Mouse (Mus musculus) hindbrain, embryonic 13.5 days (tissue): Measurements from ENCODE around the gene Sppl2b. TPM values are rescaled to one million over a fixed set of nuclear protein-coding genes. Genes with fewer than 3 reads are reported as not detected.

Experiments used
- ATAC-seq: fragments of 200-750 bp; cut with Nextera tagmentation; 2 replicates; pipeline ENCODE4 v1.8.0; 2017; ENCODE audit warnings: moderate TSS enrichment; ENCODE audit not compliant: low FRiP score
- H3K27ac ChIP-seq: fragments of 300-500 bp; sonication (generic); 2 replicates; pipeline ENCODE4 v1.5.1; 2015; ENCODE audit warnings: inconsistent platforms, mild to moderate bottlenecking, moderate library complexity
- H3K27me3 ChIP-seq: fragments of 300-500 bp; sonication (generic); 2 replicates; pipeline ENCODE4 v1.6.1; 2015; ENCODE audit warnings: mild to moderate bottlenecking, inconsistent platforms
- H3K36me3 ChIP-seq: fragments of 300-500 bp; sonication (generic); 2 replicates; pipeline ENCODE4 v1.6.1; 2015; ENCODE audit warnings: mild to moderate bottlenecking, inconsistent platforms
- H3K4me1 ChIP-seq: fragments of 300-500 bp; sonication (generic); replicated peaks from 2 replicates; pipeline ENCODE4 v1.6.1; 2015; ENCODE audit warnings: inconsistent platforms
- H3K4me2 ChIP-seq: fragments of 300-500 bp; sonication (generic); 2 replicates; pipeline ENCODE4 v1.6.1; 2015; ENCODE audit warnings: inconsistent platforms, mild to moderate bottlenecking, moderate library complexity
- H3K4me3 ChIP-seq: fragments of 300-500 bp; sonication (generic); 2 replicates; pipeline ENCODE4 v1.5.1; 2015; ENCODE audit warnings: mild to moderate bottlenecking, inconsistent platforms
- H3K9ac ChIP-seq: fragments of 300-500 bp; sonication (generic); 2 replicates; pipeline ENCODE4 v1.6.1; 2015; ENCODE audit warnings: mild to moderate bottlenecking, inconsistent platforms
- H3K9me3 ChIP-seq: fragments of 300-500 bp; sonication (generic); 2 replicates; pipeline ENCODE4 v1.6.1; 2016; ENCODE audit warnings: inconsistent platforms
- WGBS: fragments of 180-500 bp; shearing (Covaris S2); methylation state at CpG from one replicate; pipeline ENCODE4 v1.1.7; 2015; 5-methylcytosine and 5-hydroxymethylcytosine counted together
- polyA plus RNA-seq: library from polyadenylated mRNA; unstranded; fragments of >200 nt; fragmentation: Nextera tagmentation; extraction: Ambion mirVana; gene quantifications from 2 replicates; pipeline ENCODE4 v1.2.1, GENCODE M21; 2015

Gene Sppl2b
- polyA plus RNA-seq, 1 experiment from 2014 or later = 63.6 TPM

DNA sequence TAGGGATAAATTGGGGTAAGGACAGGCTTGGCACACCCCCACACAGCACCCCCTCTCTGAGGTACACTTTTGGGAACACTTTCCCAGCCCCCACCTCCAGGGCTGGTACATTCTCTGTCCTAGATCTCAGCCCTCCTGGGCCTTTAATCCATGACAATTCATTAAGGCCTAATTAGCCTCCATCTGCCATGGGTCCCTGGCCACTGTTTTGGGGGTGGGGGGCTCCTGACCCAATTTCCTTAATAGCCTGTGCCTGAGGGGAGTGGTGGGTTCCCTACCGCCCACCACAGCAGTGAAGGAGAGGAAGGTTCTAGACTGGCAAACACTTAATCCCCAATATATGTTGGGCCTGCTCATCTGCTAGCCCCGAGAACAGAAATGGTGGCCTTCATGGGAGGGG lies 13.4 kb upstream of the Sppl2b start:
- Histone ChIP-seq H3K36me3 (no peaks in the 10 kb centered on the region), H3K4me2 (no peak overlapping the region), H3K9ac (no peak overlapping the region), H3K4me3 (no peak overlapping the region), H3K27ac (no peak overlapping the region), H3K27me3 (peaks cover 71% of the 10 kb centered on the region), H3K9me3 (no peaks in the 10 kb centered on the region), H3K4me1 (peaks cover 18% of the 10 kb centered on the region)
- no peak for ATAC-seq
- WGBS = 76% methylated on average over 2 of the region's 2 CpGs

DNA sequence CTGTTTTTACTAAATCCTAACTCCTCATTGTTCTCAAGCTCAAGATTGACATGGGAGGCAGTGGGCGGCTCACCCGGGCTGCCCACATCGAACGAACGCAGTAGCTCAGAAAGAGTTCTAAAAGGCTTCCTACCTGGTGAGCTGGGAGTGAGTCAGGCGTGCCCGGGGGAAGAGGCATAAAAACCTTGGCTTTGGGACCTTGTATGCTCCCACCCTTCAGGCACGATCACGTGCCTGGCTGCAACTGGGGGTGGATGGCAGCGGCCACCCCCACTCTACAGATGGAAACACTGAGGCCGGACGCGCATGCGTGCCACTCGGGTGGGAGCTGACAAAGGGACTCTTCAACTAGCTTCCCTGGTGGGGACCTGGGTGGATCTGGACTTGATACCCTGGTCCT lies 12.7 kb upstream of the Sppl2b start:
- WGBS = 83% methylated on average over 15 of the region's 15 CpGs
- no peak overlapping the region for H3K4me2 ChIP-seq
- H3K27ac ChIP-seq = no peak overlapping the region
- H3K9me3 ChIP-seq = no peaks in the 10 kb centered on the region
- no peak for ATAC-seq
- H3K9ac ChIP-seq = no peak overlapping the region
- H3K4me1 ChIP-seq = peaks cover 18% of the 10 kb centered on the region
- no peak overlapping the region for H3K4me3 ChIP-seq
- H3K36me3 ChIP-seq = no peaks in the 10 kb centered on the region
- peaks cover 65% of the 10 kb centered on the region for H3K27me3 ChIP-seq

DNA sequence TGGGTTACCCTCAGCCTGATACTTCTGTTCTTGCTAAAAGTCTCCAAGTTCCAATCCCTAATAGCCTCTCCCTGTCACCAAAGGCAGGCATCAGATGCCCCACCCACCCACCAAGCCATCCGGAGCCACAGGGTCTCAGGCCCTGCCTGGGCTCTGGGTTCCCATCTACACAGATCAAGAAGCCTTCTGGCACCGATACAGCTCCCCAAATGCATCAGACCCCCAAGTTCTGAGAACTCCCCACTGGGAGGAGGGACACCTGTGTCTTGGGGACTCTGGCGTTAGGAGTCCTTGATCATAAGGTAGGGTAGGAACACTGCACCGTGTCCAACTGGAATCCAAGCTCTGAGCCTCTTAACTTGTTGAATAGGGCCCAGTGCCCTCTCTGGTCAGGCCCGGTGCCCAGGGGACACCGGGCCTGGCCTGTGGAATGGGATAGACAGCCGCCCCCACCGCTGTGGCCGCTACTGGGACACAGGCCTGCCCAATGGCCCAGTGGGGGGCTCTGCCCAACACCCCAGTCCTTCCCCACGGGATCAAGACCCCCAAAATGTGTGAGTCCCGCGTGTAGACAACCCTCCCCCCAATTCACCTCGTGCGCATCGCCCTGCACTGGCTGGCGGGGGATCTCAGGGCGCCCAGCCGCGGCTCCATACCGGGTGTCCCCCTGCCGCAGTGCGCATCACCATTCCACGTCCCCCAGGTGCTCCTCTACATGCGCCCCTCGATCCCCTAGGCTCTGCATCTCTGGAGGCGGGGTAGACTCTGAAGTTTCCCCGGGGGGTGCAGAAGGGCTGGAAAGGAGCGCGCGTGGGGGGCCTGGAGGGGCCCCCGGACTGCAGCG lies 11.8 kb upstream of the Sppl2b start:
- peaks cover 57% of the 10 kb centered on the region for H3K27me3 ChIP-seq
- WGBS = 9% methylated on average over 32 of the region's 32 CpGs
- no peaks in the 10 kb centered on the region for H3K9me3 ChIP-seq
- H3K27ac ChIP-seq = no peak overlapping the region
- H3K4me3 ChIP-seq = peak overlapping the region; percentile 52
- peak overlapping the region; percentile 82 for H3K9ac ChIP-seq
- peak overlapping the region; percentile 76 for H3K4me2 ChIP-seq
- peaks cover 18% of the 10 kb centered on the region for H3K4me1 ChIP-seq
- H3K36me3 ChIP-seq = no peaks in the 10 kb centered on the region
- peak; percentile 19; the same call in 1 of the 2 replicates for ATAC-seq

DNA sequence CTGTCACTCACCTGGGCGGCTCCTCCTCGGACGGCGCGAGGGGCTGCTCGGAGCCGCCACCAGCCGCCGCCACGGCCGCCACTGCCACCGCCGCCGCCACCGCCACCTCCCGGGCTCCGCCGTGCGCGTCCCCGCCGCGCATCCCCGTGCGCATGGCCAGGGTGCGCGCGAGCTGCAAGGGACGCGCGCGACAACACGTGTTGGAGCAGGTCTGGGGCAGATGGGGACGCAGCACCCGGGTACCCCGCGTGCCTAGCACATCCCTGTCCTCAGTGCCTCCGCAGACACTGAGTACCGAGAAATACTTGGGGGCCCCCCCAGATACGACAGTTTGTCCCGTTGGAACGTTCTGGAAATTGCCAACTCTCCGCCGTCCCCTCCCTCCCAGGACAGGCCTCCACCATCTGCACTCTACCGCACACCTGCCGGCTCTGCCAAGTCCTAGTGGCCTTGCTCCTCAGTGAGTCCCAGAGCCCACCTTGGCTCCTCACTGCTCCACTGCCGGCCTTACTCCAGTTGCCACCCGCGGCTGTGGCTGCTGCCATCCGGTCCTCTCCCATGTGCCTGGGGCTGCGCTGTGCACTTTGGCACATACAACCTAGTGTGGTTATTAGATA lies 11.0 kb upstream of the Sppl2b start, which contains the start of gene Lingo3:
TSS of gene Lingo3 (minus strand) at position 109 of the 617 bp plus-strand sequence.
- Histone ChIP-seq H3K4me3 (peak within 1 kb of the TSS; percentile 52), H3K9me3 (no peaks in the 10 kb centered on the region), H3K36me3 (no peaks in the 10 kb centered on the region), H3K9ac (peak within 1 kb of the TSS; percentile 82), H3K4me2 (peak within 1 kb of the TSS; percentile 76), H3K4me1 (peaks cover 18% of the 10 kb centered on the region), H3K27me3 (peaks cover 57% of the 10 kb centered on the region), H3K27ac (no peak within 1 kb of the TSS)
- ATAC-seq = peak; percentile 75
- 6% methylated on average over 41 of the region's 51 CpGs for WGBS

DNA sequence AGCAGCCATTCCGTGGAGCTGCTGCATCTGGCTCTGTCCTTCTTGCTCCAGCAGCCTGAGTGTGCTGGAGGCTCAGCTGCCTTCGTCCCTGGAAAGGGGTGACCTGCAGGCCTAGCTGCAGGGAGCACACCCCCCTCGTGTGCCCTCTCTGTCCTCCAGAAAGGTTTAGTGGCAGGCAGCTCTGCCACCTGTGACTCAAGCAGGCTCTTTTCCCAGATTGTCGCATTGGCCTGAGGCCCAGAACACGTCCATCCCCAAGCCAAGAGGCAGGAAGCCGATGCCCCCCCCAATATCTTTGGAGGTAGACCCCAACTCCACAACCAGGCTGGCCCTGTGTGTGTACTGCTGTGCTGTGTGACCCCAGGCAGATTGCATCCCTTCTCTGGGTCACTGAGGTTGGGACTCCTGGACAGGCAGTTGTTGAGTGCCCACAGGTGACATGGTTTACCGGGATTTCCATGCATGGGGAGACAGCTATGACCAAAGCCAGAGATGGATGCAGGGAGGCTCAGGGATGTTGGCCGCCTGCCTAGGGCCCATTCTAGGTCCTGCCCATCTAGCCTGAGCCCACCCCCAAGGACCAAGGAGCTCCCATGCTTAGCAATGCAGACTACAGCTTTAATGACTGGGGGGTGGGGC lies 9.9 kb upstream of the Sppl2b start:
- Histone ChIP-seq H3K27me3 (peaks cover 57% of the 10 kb centered on the region), H3K4me2 (no peak overlapping the region), H3K4me3 (no peak overlapping the region), H3K9me3 (no peaks in the 10 kb centered on the region), H3K27ac (no peak overlapping the region), H3K9ac (no peak overlapping the region), H3K4me1 (peaks cover 18% of the 10 kb centered on the region), H3K36me3 (peaks cover 3% of the 10 kb centered on the region)
- 65% methylated on average over 8 of the region's 8 CpGs for WGBS
- ATAC-seq = no peak

DNA sequence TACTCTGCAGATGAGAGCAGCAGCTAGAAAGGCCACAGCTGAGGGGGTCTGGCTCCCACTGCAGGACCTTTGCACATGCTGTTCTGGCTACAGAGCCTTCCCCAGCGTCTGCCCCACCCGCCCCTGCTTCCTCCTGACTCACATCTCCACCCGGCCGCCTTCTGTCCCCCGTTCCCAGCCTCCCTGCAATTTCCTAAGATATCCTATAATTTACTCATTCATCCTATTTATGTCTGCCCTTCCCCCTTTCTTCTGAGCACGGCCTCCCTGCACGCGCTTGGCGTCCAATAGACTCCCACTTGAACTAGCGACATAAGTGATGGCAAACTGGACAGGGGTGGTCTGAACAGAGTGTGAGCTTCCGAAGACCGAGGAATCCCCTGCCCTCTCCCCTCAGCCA lies 9.3 kb upstream of the Sppl2b start:
- no peak overlapping the region for H3K4me2 ChIP-seq
- H3K9me3 ChIP-seq = no peaks in the 10 kb centered on the region
- ATAC-seq = no peak
- peaks cover 18% of the 10 kb centered on the region for H3K4me1 ChIP-seq
- H3K27me3 ChIP-seq = peaks cover 57% of the 10 kb centered on the region
- H3K4me3 ChIP-seq = no peak overlapping the region
- 78% methylated on average over 12 of the region's 12 CpGs for WGBS
- peaks cover 8% of the 10 kb centered on the region for H3K36me3 ChIP-seq
- H3K27ac ChIP-seq = no peak overlapping the region
- H3K9ac ChIP-seq = no peak overlapping the region

DNA sequence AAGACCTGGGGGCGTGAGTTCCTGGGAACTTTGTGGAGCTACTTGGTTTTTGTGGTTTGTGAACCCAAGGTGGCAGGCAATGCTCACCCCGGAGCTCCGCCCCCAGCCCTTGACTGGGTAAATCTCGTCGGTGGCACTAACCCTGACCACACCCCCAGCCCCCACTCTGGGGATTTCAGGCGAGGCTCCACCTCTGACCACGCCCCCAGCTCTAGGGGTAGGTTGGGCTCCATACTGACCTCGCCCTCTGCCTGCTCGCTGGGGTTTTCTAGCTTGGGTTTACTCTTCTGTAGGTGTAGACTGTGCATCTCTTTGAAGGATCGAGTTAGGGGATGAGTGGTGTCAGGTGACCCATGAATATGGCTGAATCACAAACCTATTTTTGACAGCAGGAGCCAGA lies 6.5 kb upstream of the Sppl2b start:
- no peak for ATAC-seq
- H3K27ac ChIP-seq = no peak overlapping the region
- 15% methylated on average over 10 of the region's 10 CpGs for WGBS

DNA sequence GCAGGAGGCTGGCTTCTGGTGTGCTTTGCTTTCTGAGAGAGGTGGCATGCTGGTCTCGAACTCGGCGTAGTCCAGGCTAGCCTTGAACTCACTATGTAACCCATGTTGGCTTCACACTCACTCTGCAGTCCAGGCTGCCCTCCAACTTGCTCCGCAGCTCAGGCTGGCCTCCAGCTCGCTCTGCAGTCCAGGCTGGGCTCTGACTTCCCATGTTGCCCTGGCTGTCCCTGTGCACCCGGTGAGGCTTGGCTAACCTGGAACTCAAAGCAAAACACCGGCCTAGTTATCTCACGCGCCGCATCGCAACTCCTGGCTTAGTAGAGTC lies 636 bp downstream of the Sppl2b start:
- no peaks in the 10 kb centered on the region for H3K9me3 ChIP-seq
- H3K36me3 ChIP-seq = peaks cover 25% of the 10 kb centered on the region
- H3K9ac ChIP-seq = peak overlapping the region; percentile 95
- H3K27me3 ChIP-seq = no peaks in the 10 kb centered on the region
- peak overlapping the region; percentile 64 for H3K27ac ChIP-seq
- ATAC-seq = no peak
- peak overlapping the region; percentile 100 for H3K4me2 ChIP-seq
- WGBS = 23% methylated on average over 11 of the region's 11 CpGs
- peak overlapping the region; percentile 95 for H3K4me3 ChIP-seq
- H3K4me1 ChIP-seq = peaks cover 48% of the 10 kb centered on the region

More for the DNA sequence above, 6.5 kb upstream of the Sppl2b start:
- Histone ChIP-seq H3K36me3 (peaks cover 33% of the 10 kb centered on the region), H3K9me3 (no peaks in the 10 kb centered on the region), H3K27me3 (peaks cover 31% of the 10 kb centered on the region), H3K4me2 (no peak overlapping the region), H3K4me3 (no peak overlapping the region), H3K9ac (no peak overlapping the region), H3K4me1 (peaks cover 14% of the 10 kb centered on the region)

DNA sequence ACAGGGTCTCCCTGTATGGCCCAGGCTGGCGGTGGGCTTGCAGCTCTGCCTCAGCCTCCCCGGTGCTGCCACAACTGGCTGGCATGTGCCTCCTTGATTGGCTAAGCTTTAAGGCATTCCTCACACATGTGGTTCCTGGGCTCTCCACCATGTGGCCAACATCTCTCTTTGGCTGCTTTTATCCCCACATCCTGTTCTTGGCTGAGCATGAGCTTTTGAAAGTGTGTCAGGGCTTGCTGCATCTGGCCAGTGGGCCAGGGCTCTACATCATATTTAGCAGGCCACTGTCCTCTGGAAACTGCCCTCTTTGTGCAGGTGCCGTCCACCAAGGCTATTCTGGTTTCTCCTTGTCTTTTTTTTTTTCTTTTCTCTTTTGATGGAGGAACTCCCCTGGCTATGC lies 1.2 kb downstream of the Sppl2b start:
- Histone ChIP-seq H3K27me3 (no peaks in the 10 kb centered on the region), H3K27ac (no peak overlapping the region), H3K9me3 (no peaks in the 10 kb centered on the region), H3K4me2 (peak overlapping the region; percentile 100), H3K4me3 (peak overlapping the region; percentile 95), H3K9ac (peak overlapping the region; percentile 95), H3K36me3 (peaks cover 21% of the 10 kb centered on the region), H3K4me1 (peaks cover 48% of the 10 kb centered on the region)
- 68% methylated on average over 3 of the region's 3 CpGs for WGBS
- ATAC-seq = no peak

DNA sequence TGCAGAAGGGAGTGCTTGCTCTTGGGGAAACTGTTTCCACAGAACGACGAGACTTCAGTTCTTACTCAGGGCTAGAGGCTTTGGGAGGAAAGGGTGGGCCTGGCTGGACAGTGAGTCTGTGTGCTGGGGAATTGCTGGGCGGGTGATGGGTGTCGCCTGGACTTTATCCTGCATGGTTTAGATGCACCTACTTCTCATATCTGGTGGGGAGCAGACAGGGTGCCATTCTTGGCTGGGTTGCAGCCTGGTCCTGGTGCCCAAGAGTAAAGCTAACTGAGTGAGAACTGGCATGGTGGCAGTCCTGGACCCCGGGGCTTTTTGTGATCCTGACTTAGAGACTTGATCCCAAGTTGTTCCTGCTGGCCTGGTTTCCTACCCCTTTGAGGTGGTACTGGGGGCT lies 1.8 kb downstream of the Sppl2b start:
- WGBS = 81% methylated on average over 5 of the region's 5 CpGs
- Histone ChIP-seq H3K4me2 (peak overlapping the region; percentile 100), H3K27me3 (no peaks in the 10 kb centered on the region), H3K4me1 (peaks cover 48% of the 10 kb centered on the region), H3K9ac (peak overlapping the region; percentile 95), H3K4me3 (peak overlapping the region; percentile 95; the same call in 1 of the 2 replicates), H3K27ac (0 out of 2 replicates have a peak overlapping the region, but pooled peaks have one; percentile 48), H3K9me3 (no peaks in the 10 kb centered on the region), H3K36me3 (peaks cover 21% of the 10 kb centered on the region)
- no peak for ATAC-seq

DNA sequence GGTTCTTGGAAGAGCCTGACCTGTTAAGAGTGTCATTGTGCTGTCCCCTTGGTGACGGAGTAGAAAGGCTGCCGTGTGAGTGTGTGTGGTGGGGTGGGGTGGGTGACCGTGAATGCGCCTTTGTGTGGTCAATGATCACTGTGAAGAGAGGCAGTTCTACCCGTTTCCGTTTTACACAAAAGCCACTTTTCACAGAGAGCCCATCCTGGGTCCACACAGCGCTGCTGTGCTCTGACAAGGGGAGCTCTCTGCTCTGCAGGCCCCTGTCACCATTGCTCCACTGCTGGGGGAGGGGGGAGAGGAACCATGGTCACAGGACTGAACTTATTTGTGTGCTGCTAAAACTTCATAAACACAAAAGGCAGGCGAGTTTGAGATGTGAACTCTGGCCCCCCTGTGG lies 2.3 kb downstream of the Sppl2b start:
- Histone ChIP-seq H3K36me3 (peaks cover 21% of the 10 kb centered on the region), H3K27ac (peak overlapping the region; percentile 48), H3K4me1 (peaks cover 48% of the 10 kb centered on the region), H3K4me3 (no peak overlapping the region), H3K9me3 (no peaks in the 10 kb centered on the region), H3K27me3 (no peaks in the 10 kb centered on the region), H3K9ac (peak overlapping the region; percentile 95), H3K4me2 (peak overlapping the region; percentile 100; the same call in 1 of the 2 replicates)
- ATAC-seq = peak; percentile 17; the same call in 1 of the 2 replicates
- WGBS = 31% methylated on average over 8 of the region's 8 CpGs

DNA sequence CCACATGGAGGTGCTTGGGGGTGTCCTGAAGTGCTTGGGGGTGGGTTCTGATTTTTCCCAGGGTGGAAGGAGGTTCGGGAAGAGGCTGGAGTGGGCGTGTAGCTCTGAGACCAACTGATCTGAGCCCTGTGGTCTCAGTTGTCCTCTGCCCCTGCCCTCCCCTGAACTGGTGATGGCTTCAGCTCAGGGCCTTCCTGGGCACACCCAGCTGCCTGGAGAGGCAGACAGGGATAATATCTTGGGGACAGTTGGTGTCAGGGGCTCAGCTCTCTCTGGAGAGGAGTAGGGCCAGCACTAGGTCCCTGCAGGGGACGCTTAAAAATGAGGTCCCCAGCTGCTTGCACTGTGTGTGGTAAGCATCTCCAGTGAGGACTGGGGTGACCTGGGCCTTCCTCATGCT lies 2.8 kb downstream of the Sppl2b start:
- Histone ChIP-seq H3K36me3 (peaks cover 23% of the 10 kb centered on the region), H3K27ac (peak overlapping the region; percentile 48)
- WGBS = 55% methylated on average over 3 of the region's 3 CpGs

More for the DNA sequence above, 2.8 kb downstream of the Sppl2b start:
- Histone ChIP-seq H3K4me2 (peak overlapping the region; percentile 100; the same call in 1 of the 2 replicates), H3K4me3 (no peak overlapping the region), H3K9ac (peak overlapping the region; percentile 95), H3K27me3 (no peaks in the 10 kb centered on the region), H3K4me1 (peaks cover 48% of the 10 kb centered on the region), H3K9me3 (no peaks in the 10 kb centered on the region)
- no peak for ATAC-seq
